Mouse (Mus musculus): Measurements from ENCODE around the gene Tmem199.

- no peak for TF ChIP-seq ZNF384 (IDR thresholded peaks at IDR 0.05; ENCODE audit: low read depth, low read length)
- TF ChIP-seq ZC3H11A (IDR thresholded peaks at IDR 0.05; ENCODE audit: borderline replicate concordance, low read depth, low read length): no peak
- TF ChIP-seq CHD2 (IDR thresholded peaks at IDR 0.05; ENCODE audit: low read depth, low read length): no peak
- no peak for TF ChIP-seq HCFC1 (IDR thresholded peaks at IDR 0.05; ENCODE audit: borderline replicate concordance, insufficient read depth, low read length)
Measured at GRCm38 (mm10) chr11:78505430-78505829, 6.5 kb downstream of the Tmem199 start.
